Mouse (Mus musculus) right cerebral cortex, postnatal 10 days (tissue): Measurements from ENCODE around the gene Gpr132.

Source experiments
- DNase-seq, 2 experiments: peaks; one replicate each; pipeline ENCODE4 v3.0.0; 2021; ENCODE audit warnings: low spot score in 2 of 2

Gene Gpr132

DNA sequence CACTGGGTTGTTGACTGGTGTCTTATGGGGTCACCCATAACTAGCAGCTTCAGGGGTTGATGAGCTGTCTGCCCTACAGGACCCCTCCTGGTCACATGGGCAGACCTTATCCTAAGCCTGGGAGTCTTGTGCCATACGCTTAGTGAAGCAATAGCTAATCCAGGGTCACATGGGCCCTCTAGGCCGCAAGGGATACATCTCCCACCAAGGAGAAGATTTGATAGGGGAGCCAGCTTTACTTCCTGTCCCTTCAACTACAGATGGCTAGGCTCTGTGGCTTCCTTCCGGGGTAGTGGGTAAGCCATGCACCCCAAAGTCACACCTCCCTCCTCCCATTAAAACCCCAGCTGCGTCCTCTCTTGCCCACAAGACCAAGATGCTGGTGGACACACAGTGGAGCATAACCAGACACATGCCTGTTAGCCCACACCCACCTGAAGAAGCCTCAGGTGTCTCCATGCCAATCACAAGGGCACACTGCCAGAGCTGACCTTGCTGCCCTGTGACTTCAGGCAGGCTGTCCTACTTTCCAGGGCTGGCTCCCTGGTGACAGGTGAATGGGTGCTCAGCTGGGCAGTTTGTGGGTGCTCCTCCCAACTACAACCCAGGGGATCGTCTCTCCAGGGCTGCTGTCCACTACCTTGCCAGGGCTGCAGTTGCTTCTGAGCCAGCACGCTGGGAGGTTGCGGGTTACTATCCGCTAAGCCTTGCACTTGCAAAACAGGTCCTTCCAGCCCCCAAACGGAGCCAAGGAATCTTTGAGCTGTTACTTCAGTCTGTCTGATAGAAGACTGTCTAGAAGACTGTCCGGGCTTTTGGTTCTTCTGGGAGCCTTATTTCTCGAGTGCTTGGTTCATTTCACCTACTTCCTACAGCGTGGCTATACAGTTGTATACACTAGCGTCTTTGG lies at the start of gene Gpr132:
Gpr132 (minus strand) TSS at position 51 of the 910 bp plus-strand sequence.
- no peak for DNase-seq

GRCm38 (mm10) chr12:112917486-112917885 lies 49.5 kb upstream of the Gpr132 start:
- DNase-seq = no peak

DNA sequence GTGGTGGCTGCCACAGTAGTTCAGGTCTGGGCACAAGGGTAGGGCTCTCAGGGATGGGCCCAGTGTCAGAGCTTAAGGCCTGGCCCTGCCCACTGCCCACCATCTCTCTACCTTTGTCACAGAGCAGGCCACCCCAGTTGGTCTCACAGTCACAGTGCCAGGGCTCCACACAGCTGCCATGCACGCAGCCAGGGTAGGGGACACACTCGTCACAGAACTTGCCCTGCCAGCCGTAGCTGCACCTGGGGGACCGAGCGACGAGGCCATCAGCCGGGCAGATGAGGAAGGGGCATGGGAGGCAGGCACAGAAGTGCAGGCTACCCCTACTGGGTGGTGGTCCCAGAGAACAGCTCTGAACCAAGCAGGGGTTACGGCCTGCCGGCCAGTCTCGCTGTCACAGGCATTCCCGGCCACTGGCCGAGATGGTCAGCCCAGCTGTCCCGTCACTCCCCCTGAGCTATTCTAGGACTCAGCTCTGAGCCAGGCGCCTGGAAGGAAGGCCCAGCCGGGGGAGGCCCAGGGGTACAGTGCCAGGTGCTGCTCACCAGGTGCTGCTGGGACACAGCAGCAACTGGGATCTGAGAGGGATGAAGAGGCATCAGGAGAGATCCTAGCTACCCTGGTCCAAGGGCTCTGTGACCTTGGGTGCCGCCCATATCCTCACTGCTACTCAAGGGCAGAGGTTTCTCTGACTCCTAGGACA lies 48.8 kb upstream of the Gpr132 start:
- no peak for DNase-seq

DNA sequence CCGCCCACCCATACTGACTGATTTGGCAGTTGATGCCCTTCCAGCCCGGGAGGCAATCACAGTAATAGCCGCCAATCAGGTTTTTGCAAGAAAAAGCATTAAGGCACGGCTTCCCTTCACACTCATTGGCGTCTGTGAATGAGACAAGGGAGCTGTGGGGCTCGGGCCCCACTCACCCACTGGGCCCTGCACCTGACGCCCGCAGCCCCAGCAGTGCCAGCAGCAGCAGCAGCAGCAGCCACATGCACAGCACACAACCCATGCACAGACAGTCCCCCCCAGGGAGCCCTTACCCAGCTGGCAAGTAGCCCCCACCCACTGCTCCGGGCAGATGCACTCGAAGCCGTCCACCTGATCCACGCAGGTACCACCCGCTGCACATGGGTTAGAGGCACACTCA lies 47.6 kb upstream of the Gpr132 start:
- no peak for DNase-seq

- DNase-seq = no peak
Measured at GRCm38 (mm10) chr12:112914527-112914926, 46.5 kb upstream of the Gpr132 start.

- DNase-seq = no peak
Measured at GRCm38 (mm10) chr12:112912951-112913745, 45.1 kb upstream of the Gpr132 start.

- DNase-seq = no peak
Measured at GRCm38 (mm10) chr12:112911701-112912100, 43.7 kb upstream of the Gpr132 start.

GRCm38 (mm10) chr12:112908991-112909390 lies 41.0 kb upstream of the Gpr132 start:
- DNase-seq = no peak

DNA sequence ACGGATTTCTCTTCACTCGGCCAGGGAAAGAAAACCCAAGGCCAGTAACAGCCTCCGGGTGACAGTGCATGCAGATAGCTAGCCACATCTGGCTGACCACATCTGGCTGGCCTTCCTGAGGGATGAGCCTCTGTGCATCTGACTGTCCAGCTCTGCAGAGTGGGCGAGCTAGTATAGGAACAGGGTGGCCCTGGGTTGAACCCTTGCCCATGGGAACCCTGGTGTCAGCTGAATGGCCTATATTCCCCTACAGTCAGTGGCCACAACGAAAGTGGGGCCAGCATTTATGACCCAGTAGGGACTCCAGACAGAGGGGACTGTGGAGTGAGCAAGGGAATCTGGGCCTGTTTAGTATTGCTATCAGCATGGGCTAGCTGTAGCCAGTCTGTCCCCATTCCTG lies 37.0 kb upstream of the Gpr132 start:
- DNase-seq = no peak

GRCm38 (mm10) chr12:112903941-112904340 lies 35.9 kb upstream of the Gpr132 start:
- peak in 1 of 2 experiments; percentile 48 for DNase-seq

GRCm38 (mm10) chr12:112900641-112901040 lies 32.6 kb upstream of the Gpr132 start:
- DNase-seq = peak in 1 of 2 experiments; percentile 78

DNA sequence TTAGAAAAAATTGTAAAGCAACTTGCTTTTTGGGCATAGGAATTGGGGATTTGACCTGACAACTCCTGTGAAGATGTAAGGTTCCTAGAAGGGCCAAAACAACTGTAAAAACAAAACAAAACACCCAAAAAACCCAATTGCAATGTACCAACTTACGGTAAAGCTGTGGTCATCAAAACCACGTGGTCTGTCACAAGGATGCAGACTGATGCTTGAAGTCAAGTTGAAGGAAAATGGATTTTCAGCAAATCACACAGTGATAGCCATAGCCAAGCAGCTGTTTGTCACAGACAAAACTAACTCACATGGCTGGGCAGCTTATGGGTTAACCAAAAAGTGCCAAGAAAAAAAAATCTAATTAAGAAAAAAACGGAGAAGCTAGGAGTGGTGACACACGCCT lies 30.9 kb upstream of the Gpr132 start:
- no peak for DNase-seq

GRCm38 (mm10) chr12:112898351-112898750 lies 30.3 kb upstream of the Gpr132 start:
- DNase-seq = no peak

DNA sequence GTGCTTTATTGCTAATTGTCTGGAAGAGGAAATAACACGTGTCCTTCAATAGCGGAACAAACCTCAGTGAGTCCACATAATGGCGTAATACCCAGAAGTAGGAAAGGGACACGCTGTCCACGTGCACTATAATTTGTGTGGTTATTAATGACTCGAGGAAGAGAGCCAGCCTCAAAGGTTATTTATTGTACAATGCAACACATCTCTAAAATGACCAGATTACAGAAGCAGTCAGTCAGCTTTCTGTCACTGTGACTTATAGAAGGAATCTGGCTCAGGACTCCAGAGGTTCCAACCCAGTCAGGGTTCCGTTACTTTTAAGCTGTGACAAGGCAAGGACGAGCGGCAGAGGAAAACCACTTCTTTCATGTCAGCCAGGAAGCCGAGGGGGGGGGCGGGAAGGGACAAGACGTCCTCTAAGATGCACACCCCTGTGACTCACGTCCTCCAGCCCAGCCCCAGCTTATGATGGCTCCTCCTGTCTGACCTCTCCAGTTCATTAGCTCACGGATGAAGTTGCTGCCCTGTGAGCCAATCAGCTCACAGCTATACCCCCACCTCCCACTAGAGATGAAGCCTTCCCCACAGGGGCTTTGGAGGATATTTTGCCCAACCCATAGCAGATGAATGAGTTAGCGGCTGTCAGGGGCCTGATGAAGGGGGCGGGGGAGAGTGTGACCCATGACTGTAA lies 29.6 kb upstream of the Gpr132 start:
- no peak for DNase-seq

GRCm38 (mm10) chr12:112894969-112895368 lies 26.9 kb upstream of the Gpr132 start:
- DNase-seq = no peak

DNA sequence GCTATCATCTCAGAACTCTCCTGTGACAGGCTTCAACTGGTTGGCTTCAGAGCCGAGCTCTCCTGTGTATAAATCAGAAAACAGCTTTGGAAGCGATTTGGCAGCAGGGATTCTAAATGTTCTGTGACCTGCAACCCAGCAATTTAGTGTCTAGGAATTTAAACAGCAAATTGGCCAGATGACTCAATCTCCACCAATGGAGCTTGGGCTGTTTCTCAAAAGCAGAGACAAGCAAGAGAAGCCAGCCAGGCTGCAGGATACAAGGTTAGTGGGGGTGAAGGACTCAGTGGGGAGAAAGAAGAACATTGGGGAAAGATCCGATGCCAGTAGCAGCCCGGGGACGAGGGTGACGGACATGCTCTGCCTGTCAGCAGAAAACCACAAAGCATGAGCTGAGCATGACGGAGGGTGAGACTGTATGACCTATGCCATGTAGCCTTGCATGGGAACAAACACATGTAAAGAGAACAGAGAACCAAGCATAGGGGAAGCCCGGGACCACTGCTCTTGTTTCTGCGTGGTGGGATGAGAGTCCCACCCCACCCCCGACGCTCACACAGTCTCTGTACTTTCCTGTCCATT lies 26.4 kb upstream of the Gpr132 start:
- DNase-seq = no peak

DNA sequence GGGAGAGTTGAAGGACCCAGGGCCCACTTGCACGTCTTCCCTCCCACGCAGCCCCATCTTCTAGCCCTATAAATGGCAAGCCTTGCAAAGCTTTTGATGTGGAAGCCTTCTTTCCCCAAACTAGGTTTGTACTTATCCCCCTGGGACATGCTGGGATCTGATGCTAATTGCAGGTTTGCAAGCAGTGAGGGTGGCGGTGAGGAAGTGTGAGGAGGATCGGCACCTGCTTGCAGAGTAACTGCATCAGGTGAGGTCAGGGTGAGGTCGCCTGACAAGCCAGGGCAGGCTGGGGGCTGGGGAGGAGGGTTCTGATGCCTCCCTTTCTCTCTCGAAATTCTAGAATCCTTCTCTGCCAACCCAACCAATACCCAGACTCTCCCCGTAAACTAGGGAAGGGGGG lies 17.4 kb upstream of the Gpr132 start:
- DNase-seq = no peak

GRCm38 (mm10) chr12:112881301-112881815 lies 13.3 kb upstream of the Gpr132 start:
- DNase-seq = no peak

DNA sequence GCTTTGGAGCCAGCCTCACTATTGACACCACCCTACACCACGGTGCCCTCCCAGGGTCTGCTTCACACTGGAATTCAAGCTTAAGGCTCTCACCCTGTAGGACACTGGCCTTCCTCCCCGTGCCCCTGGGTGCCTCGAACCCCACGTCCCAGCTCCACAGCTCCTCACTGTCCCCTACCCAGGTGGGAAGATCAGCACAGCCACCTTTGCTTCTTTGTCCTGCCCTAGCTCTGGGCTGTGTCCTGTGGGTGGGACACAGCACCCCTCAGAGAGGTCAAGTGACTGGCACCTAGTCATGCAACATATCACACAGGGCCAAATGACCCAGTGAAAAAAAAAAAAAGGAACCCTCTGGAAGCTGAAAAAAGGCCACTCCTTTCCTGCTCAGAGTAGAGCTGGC lies 12.6 kb upstream of the Gpr132 start:
- no peak for DNase-seq

DNA sequence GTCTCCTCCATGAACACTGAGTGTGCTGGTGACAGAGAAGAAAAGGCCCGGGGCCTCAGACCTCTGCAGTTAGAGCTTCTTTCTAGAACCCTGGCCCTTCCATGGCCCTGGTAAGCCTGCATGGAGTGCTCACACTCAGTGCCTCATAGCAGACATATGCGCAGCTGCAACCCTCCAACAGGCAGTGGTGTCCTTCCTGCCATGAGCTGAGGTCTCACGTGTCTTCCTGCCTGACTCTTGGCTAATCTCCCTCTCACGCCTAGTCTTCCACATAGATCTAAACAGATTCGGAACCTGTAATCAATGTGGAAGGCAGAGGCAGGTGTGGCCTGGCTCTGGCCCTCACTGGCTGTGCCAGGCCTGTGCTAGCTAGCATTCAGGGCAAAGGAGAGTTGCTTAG lies 11.7 kb upstream of the Gpr132 start:
- DNase-seq = no peak

DNA sequence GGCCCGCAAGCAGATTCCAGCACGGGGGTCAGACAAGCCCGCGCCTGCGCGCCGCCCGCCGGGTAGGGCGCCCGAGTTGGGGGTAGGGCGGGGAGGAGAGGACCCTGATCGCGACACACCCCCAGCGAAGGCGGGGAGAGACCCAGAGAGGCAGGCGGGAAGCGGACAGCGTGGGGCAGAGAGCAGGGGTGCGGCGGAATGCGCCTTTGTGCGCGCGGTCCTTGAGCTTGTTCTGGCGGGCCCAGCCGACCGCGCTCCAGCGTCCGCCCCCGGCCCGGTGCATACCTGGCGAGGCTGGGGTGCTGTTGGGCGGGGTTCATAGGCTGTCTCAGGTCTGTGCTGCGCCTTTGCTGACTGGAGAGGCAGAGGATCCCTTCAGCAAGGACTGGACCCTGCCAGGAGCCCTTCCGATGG lies 9.6 kb upstream of the Gpr132 start:
- DNase-seq = no peak
